Mouse (Mus musculus) left cerebral cortex, postnatal 10 days (tissue): ENCODE measurements around the gene Tpd52l1. TPM values are rescaled to one million over a fixed set of nuclear protein-coding genes. Genes with fewer than 3 reads are reported as not detected.

ENCODE experiments used
- DNase-seq, 2 experiments: peaks; one replicate each; pipeline ENCODE4 v3.0.0; 2021 to 2022; ENCODE audit warnings: low spot score in 2 of 2, mixed read lengths in 1 of 2; ENCODE audit errors: extremely low spot score in 1 of 2
- intact Hi-C: fragments of 180-260 bp; cut with DNase I; formaldehyde crosslinking; loops from one replicate; pipeline ENCODE4 v1.15.1; 2025
- total RNA-seq, 2 experiments: library from RNA; stranded (reverse); gene quantifications; 2 replicates each; pipeline ENCODE4 v1.2.3; 2021

Tpd52l1 gene
- total RNA-seq, 2 experiments from 2014 or later = 16.4 to 17.0 TPM

DNA sequence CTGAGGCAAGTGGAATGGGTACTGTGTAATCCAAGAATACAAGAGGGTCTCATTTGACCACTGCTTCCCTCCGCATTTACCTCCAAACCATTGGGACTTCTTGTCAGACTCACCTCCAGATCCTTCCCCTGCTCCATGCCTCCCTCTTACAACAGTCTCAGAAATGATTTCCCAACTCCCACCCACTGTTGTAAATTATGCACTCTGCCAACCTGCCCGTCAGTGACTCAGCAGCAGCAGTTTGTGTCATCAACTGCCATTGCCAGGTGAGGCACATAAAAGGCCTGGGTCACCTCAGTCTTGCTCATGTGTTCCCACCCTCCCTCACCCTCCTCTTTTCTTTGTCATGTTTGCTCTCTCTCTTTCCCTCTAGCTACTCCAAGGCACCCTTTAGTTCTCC, 91.6 kb downstream of the Tpd52l1 start:
- intact Hi-C loops = no loop called here
- DNase-seq = no peak

DNA sequence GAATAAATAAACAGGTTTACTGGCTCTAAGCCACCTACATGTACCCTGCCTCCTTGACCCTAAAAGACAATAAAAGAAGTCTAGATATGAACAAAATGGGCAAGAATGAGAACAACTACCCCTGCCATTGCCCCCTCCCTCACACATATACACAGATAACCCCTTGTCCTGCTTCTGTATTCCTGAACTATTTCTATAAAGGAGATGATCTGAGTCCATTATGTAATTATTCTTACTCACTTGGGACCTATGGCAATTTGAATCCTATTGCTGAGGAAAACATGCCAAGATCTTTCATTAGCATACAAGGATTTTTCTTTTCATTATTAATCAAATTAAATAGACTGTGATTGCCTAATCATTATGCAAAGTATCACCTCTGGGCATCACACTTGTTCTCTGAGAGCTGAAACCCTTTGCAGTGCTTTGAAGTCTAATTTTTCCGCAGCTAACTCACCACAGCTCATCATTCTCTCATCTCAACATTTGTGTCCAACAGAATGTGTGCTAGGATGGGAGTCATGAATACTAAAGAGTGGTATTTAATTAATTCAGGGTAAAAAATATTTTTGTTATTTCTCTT, 92.8 kb downstream of the Tpd52l1 start:
- intact Hi-C loops = no loop called here
- no peak for DNase-seq

DNA sequence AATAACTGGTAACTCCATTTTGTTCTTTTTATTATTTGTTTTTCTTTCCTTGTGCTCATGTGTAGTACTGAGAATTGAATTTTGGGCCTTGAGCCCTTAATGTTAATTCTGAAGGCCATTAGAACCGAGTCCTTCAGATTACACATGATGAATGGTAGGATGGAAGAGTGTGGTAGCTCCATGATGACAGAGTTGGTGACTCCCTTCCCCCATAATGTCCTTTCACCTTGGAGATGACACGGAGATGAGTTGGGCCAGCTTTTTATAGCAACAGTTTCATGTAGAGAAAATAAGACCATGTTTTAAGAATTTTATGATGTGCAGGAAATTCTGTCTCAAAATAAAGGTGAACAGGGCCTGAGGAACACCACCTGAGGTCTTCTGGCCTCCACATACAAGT, 94.7 kb downstream of the Tpd52l1 start:
- intact Hi-C loops = no loop called here
- no peak for DNase-seq

DNA sequence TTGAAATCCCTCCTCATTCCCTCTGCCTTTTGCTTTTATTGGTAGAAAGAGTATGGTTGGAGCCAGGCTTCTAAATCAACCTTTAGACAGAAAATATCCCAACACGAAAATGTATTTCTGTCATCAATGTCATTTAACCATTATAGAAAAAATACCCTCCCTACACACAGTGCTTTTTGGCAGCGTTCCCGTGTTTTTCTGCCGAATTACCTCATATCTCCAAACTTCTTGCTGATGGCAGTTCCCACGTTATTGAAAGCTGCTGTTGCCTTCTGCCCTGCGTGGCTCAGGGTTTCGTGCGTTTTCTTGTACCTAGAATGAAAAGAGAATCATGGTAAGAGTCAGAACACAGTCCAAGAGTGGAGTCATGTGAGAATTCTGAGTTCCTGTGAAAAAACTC, 99.4 kb downstream of the Tpd52l1 start:
- intact Hi-C loops = no loop called here
- peak in 1 of 2 experiments; percentile 25 for DNase-seq

DNA sequence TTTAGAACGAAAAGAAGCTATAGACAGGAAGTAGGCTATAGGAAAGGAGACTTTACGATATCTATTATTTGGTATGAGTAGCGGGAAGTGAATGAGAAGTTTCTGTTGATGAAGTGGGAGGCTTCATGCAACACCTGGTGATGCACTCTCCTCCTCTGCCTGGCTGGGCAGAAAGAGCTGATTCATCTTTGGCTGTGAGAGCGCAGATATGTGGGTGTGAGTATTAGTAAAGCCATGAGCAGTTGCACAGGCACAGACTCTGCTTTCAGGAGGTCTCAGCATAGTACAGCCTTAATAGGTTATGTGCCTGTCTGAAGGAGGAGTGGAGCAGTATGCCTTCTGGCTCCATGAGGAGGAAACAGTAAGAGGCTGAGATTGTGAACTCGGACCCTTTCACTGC, 109.3 kb downstream of the Tpd52l1 start:
- intact Hi-C loops = no loop called here
- DNase-seq = no peak

DNA sequence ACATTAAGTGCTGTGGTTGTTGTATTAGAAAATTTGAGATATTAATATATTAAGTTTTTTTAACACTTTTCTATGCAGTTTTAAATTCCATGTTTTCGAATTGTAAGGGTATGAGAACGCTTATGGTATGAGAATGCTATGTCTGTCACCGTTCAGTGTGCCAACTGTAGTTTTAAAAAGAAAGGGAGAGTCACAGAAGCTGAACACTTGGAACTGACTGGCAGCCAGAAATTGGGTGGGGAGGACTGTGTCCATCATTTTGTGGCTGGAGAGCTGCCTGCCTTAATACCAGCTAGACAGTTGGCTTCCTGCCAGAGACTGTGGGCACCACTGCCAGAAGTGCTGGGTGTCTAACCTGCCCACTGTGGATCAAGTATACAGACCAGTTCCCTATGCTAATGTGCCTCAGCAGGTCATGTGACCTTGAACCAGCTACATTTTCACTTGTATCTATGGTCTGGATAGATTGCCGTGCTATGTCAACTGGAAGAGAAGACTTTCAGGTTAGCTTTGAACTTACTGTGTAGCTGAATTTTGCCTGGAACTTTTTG, 114.5 kb downstream of the Tpd52l1 start:
- intact Hi-C loops = no loop called here
- DNase-seq = peak; percentile 28 to 45

DNA sequence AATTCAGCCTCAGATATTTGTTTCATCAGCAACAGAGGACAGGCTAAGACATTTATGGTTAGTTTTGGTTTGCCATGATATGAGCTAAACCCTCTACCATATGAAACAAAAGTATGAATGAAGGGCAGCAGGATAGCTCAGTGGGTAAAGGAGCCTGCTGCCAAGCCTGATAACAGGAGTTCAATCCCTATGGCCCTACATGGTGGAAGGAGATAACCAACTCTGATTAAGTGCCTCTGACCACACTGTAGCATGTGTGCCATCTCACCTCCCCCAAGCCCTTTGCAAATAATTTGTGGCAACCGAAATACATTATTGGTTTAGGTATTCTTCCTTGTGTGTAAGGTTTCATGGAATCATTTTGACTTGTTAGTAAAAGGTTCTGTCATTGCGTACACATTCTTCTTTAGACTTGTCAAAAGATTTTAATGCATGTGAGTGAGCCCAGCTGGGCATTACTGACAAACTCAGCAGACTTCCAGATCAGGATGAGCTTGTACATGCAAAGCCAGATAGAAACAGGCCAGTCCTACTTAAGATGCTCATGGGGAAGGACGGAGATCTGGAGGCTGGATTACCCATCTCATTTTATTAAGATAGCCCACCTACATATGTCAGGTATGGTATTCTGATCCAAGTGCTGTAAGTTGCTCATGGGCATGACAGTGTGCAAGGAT, 115.3 kb downstream of the Tpd52l1 start:
- no peak for DNase-seq
- intact Hi-C loops = no loop called here

DNA sequence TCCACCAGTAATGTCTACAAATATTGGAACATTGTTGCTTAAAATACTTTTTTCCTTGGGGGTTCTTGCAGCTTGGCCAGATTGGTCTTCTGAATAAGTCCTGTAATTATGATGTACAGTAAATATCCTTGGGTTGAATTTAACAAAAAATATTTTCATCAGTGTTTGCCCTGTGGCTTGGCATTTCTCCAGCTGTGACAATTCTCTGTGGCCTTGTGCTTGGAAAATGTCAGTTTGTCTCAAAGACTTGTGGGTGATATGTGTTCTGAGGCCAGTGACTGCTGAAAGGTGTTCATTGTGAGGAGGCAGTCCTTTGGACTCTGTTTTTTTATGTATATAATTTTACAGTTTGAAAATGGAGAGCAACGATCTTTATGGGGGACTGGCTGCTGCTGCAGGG, 116.3 kb downstream of the Tpd52l1 start:
- DNase-seq = no peak
- intact Hi-C loops = no loop called here

DNA sequence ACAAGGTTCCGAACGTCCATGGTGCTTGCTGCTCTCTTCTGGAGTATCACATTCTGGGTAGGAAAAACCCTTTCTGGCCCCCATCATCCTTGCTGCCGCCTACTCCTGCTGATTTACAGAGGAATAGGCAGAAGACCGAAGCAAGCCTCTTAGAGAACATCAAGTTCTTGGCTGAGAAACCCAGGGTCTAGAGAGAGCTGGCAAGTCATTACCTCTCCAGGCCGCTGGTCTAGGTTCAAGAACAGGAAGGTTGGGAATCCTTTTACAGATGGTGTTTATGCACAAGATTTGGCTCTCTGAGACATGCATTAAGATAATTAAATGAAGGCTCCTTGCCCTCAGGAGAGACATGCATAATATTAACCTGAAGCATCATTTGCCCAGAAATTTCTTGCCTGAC, 127.3 kb downstream of the Tpd52l1 start:
- no peak for DNase-seq
- intact Hi-C loops = loop anchor here (10.0 kb wide), 1 partner anchor 286 kb away; the partner anchor contains the start of gene Rnf217

DNA sequence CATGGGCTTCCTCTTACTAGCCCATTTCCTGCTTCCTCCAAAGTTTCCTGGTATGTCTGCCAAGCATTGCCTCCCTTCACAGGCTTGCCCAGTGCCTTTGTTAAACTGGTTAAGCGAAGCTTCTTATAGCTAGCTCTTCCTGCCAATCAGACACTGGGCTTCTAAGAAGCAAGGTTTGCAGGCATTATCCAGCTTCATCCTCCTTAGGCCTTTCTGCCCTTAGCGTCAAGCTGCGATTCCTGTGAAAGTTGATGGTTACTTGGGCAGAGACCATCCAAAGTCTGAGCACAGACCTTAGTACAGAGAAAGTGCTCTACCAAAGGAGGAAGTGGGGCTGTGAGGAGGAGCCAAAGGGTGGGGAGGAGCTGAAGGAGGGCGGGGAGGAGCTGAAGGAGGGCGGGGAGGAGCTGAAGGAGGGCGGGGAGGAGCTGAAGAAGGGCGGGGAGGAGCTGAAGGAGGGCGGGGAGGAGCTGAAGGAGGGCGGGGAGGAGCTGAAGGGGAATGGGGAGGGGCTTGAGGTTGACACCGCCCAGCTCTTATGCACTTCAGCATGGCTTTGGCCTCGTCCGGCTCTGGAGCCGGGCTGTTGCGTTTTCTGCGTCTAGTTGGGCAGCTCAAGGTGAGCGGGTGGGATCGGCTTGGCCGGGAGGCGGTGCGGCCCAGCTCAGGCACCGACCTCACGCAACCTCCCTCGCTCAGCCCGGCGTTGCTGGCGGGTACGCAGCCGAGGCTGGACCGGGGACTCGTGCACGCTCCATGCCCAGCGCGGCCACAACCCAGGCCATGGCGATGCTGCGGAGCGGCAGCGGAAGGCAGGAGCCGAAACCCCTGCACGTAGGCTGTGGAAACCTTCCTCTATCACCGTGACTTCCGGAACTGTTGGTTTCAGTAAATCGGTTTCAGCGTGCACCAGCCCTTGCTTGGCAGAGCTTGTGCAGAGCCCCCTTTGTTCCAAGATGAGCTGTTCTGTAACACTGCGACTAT, 132.6 kb downstream of the Tpd52l1 start, which contains the start of gene Hddc2:
Hddc2 (plus strand) TSS at position 519 of the 984 bp plus-strand sequence.
- peak; percentile 45 to 84 for DNase-seq
- intact Hi-C loops = loop anchor here (5.0 to 10.0 kb wide), 2 partner anchors 134 to 292 kb away; partner anchors contain the start of genes Rnf217 and Tpd52l1

DNA sequence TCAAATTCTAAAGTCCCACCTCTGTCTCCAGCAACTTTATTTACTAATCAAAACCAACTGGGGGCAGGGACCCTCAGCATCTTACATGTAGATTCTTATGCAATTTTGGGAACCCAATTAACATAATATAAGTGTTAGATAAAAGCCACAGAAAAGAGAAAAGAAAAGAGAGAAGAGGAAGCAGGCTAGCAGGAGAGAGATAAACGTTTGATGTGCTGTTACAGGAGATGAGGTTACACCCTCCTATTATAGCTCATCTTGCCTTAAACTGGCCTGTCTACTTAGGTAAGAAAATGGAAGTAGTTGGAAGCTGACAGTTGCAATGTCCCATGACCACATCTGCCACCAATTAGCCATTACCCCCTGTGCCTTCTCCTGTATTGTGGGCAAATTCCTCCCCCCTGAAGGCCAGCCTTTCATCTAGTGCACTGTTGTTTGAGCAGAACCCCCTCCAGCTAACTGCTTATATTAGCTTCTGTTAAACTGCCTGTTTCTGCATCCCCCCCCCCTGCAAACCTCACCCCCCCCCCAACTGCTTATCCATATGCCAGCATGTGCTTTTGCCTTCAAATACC, 138.6 kb downstream of the Tpd52l1 start:
- DNase-seq = no peak
- intact Hi-C loops = no loop called here

DNA sequence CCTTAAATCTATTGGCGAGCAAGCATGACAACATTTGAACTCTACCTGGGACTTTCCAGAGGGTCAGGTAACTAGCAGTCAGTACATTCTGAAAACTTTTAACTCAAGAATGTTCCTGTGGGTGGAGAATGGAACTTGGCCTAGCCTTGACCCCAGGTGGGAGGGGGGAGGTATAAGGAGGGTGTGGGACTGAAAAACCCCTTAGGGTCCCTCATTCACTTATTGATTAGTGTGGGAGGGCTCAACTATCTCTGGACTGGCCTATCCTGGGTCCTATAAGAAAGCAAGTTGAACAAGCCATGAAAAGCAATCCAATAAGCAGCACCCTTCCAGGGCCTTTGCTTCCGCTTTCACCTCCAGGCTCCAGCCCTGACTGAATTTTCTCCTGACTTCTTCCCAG, 142.3 kb downstream of the Tpd52l1 start:
- intact Hi-C loops = no loop called here
- no peak for DNase-seq

DNA sequence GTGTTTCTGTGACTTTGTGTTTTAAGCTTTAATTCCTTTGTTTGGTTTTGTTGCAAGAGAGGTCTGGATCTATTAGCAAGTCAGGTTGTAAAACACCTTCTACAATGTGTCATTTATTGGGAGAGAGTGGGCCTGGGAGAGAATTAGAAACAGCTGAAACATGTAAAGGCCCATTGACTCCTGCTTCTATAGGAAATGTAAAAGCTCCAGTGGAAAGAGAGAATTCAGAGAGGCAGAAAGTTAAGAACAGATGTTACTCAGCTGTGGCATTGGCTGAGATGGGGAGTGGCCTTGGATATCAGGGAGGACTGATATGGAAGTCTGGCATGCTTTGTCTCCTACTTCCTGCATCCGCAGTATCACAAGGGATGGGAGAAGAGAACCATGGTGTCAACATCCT, 145.5 kb downstream of the Tpd52l1 start:
- intact Hi-C loops = loop anchor here (1.0 kb wide), 1 partner anchor 475 kb away; no protein-coding TSS in a partner anchor

DNA sequence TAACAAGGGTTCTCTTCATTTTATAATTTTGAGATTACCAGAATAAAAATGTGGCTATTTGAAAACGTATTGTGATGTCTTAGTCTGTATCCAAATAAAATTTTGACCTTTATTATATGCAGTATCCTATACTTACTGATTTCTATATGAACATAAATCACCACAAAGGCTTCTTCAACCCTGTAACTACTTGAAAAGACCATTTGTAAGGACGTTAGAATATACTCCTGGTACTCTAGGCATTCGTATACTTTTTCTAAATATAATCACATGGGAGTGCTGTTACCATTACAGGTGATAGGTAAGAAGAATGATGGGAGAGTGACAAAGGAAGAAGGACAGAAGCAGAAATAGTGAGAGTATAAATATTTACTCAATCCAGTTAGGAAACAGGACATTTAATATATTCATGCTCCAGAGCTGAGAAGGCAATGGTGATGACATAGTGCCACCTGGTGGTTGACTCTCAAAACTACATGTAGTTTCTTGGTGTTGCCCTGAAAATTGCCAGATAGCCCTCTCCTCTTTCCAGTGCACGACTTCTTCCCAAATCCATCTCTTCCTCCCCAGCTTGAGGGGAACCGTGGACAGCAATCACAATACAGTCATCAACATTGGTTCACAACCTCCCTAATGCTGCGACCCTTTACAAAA, 146.7 kb downstream of the Tpd52l1 start:
- DNase-seq = peak; percentile 46 to 47
- intact Hi-C loops = no loop called here

More for the DNA sequence above, 145.5 kb downstream of the Tpd52l1 start:
- no peak for DNase-seq

DNA sequence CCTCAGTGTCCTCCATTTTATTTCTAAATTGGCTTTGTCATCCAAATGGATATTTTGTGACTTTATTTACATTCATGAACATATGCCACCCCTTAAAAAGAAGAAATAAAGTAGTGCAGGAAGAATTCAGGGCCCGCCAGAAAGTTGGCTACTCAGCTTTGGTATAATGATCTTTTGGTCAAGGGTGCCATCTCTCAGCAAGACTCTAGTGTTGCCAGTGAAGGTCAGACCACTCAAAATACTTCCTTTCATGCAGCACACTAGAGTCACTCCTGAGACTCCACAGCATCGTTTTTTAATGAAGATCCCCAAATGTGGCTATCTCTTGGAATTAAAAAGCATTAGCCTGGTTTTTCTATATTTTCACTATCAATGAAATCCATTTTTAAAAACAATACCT, 147.5 kb downstream of the Tpd52l1 start:
- intact Hi-C loops = no loop called here
- DNase-seq = no peak

DNA sequence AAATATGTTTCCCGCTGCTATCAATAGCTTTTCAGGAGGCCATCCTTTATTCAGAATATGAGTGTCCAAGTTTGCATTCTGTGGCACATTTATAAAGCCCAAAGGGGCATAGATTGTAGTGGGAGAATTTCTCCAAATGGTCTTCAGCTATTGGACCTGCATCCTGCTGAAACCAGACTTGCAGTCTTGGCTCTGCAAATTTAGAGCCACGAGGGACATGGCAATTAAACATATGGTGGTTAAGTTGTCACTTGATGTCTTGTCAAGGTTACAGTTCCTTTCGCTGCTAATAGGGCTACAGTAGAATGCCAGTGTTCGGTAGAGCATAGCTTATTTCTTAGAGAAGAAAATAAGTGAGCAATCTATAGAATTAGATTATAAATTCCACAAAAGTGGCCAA, 148.7 kb downstream of the Tpd52l1 start:
- DNase-seq = no peak
- intact Hi-C loops = loop anchor here (2.0 kb wide), 1 partner anchor 466 kb away; no protein-coding TSS in a partner anchor

DNA sequence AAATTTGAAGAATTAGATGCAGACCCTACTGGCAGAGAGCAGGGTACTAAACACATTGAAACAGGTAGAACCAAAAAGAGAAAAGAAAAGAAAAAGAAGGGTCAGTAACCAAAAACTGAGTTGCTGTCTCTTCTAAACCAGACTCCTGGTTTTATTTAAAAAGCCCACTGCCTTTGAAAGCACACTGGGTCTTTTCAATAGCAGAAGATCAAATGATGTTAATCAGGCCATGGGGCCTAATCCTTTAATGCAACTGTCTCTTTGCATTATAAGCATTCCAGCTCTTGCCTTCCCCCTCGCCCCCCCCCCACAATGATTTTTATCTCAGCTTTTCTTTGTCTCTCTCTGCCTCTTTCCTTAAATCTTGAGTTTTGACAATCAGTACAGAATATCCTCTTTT, 149.3 kb downstream of the Tpd52l1 start:
- no peak for DNase-seq
- intact Hi-C loops = loop anchor here (2.0 kb wide), 1 partner anchor 466 kb away; no protein-coding TSS in a partner anchor

DNA sequence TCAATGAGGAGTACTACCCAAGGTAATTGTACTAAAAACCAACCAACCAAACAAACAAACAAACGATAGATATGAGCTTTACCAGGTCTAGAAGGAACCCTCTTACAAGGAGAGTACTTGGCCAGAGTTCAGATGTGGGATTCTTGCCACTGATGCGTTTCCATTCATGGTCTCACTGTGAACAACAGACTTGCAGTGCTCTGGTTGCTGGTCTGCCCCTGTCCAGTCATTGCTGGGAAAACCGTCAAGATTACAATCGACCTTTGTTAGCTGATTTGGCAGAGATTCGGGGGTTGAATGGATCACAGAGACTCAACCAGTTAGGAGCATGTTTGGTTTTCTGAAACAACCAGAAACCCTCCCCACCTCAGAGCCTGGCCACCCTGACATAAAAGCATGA, 150.1 kb downstream of the Tpd52l1 start:
- intact Hi-C loops = loop anchor here (2.0 kb wide), 1 partner anchor 465 kb away; no protein-coding TSS in a partner anchor
- DNase-seq = peak in 1 of 2 experiments; percentile 6
